Mouse (Mus musculus): ENCODE data around the gene Sntg2.

Sntg2 gene

DNA sequence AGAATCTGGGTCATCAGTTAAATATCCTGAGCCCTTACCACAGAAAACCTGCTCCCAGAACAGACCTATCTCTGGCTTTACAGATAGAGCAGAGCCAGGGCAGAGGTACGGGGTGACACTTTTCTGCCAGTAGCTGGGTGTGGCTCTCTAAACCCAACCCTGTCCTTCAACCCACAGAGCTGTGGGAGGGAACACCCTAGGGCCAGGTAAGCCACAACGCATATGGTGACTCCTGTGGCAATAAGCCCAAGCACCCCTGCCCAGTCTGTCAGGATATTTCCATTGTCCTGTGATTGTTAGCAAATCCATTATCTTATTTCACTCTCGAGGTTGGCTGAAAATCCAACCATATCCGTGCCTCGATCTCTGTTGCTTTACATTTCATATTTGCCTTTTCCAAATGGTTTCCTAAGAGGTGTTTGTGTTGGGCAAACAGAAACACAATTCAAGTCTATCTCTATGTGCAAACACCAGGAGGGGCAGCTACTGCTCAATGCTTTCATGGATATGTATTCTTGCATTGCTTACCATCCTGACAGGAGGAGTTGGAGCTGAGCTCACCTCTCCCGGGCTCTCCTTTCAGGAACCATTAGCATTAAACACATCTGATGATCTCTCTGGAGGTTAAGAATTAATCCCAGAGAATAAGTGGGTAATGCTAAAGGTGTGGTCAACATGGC lies 156.3 kb downstream of the Sntg2 start:
- CTCF ChIA-PET: no interaction called here
- POLR2A ChIA-PET: interaction anchor here in 1 of 4 experiments (0.6 kb wide), 1 partner anchor 367 kb away, joined by 3 read pairs; the partner anchor contains the start of gene Tmem18

DNA sequence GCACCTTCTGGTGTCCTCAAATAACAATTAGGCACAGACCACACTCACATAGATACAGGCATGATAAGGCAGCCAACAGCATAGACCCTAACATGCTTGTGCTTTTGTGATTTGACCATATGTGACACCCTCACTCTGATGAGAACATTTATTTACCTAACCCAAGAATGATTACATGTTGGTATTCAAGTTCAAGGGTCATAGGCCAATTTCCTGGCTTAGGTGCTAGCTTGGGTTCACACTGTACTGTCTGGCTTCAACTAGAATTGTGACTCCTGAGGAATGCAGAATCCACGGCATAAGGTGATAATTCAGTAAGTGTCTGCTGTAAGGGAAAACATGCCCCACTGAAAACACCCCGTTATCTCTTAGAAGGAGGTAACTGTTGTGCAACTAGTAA lies 158.4 kb downstream of the Sntg2 start:
- POLR2A ChIA-PET: no interaction called here

DNA sequence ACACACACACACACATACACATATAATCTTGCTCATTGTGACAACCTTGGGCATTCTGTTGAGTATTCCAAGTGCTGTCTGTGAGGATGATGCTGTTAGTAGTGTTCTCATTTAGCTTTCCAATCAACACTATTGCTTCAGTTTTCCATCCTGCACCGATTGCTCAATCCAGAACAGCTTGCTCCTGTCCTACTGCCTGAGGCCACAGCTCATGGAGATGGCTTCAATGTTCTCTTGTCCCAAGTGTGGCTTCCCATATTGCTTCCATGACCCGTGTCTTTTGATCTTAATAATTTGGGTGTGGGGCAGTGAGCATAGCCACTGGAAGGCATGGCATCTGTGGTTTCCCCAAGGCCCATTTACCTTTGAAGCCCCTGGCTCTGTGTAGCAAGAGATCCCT lies 162.8 kb downstream of the Sntg2 start:
- ChIA-PET POLR2A (no interaction called here), CTCF (no interaction called here)

More for the DNA sequence above, 158.4 kb downstream of the Sntg2 start:
- CTCF ChIA-PET: interaction anchor here in 1 of 4 experiments (0.6 kb wide), 1 partner anchor 15 kb away, joined by 3 read pairs; no protein-coding TSS in a partner anchor

DNA sequence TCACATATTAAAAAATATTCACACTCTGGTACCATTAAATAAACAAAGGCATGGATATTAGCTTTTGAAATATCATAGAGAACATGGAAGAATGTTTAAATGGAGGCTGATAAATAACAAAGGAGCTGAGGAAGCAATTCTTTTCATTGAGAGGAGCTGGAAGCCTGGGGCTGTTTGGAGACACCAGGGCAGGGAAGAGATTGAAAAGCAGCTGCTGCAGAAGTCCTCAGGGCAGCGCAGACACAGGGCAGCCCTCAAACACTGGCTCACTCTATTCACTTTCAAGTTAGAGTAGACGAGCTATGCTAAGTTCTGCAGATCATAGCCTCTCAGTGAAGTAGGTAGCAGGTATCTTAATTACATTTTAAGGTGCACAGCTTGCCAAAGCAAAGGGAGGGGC lies 164.6 kb downstream of the Sntg2 start:
- POLR2A ChIA-PET: no interaction called here
- CTCF ChIA-PET: interaction anchor here in 2 of 4 experiments (0.5 to 0.6 kb wide), 2 partner anchors 160 to 281 kb away, joined by 3 to 5 read pairs; no protein-coding TSS in a partner anchor

DNA sequence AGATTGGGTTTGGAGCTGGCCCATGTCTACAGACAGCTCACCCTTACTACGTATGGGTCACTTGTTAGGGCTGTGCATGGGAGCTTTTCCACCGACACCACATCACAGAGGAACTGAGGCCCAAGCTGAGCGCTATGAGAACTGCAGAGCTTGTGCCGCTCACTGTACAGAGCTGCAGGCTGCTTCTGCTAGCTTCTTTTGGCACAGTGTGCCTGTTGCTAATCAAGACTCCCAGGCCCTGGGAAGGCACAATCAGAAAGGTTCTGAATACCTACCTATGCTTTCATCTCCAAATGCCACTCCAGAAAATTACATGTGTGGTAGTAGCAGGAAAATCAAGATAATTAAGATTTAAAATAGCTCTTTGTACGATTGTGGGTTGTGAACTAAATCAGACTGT lies 165.1 kb downstream of the Sntg2 start:
- ChIA-PET POLR2A (no interaction called here), CTCF (interaction anchor here in 1 of 4 experiments (0.6 kb wide), 1 partner anchor 160 kb away, joined by 3 read pairs; no protein-coding TSS in a partner anchor)

DNA sequence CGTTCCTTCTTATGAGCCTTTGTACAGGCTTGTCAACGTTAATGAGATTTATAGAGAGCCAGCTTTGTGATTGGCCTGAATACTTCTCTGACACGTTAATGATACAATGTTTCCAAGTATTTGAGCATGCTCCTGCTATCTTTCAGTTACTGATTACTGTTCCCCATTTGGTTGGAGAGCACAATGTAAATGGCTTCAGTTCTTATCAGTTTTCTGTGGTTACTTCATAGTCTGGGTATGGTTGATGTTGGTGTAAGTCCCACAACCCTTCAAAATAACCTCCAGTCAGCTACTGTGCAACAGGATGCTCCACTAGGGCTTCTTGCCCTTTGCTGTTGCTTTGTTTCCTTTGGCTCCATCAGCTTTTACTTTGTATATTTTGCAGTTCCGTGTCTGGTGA lies 168.7 kb downstream of the Sntg2 start:
- ChIA-PET POLR2A (interaction anchor here in 1 of 4 experiments (0.6 kb wide), 1 partner anchor 76 kb away, joined by 4 read pairs; no protein-coding TSS in a partner anchor), CTCF (no interaction called here)

DNA sequence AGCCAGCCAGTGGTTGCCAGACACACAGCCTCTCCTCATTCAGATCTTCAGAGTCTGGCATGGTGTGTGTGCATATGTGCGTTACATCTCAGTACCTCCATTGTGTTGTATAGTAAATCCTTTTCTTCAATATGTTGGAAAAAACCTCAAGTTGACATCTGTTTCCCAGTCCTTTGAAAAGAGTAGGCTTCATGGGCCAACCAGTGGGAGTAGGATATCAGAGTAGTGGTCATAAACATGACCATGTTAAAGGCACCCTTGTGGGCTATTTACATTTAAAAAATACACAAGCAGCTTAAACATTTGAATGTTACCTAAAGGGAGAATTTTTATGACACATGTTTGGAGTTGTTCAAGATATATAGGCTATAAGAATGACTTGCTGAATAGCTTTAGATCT lies 170.4 kb downstream of the Sntg2 start:
- CTCF ChIA-PET: interaction anchor here in 1 of 4 experiments (1.3 kb wide), 1 partner anchor 167 kb away, joined by 3 read pairs; no protein-coding TSS in a partner anchor
- POLR2A ChIA-PET: interaction anchor here in 1 of 4 experiments (0.6 kb wide), 1 partner anchor 654 kb away, joined by 3 read pairs; no protein-coding TSS in a partner anchor

DNA sequence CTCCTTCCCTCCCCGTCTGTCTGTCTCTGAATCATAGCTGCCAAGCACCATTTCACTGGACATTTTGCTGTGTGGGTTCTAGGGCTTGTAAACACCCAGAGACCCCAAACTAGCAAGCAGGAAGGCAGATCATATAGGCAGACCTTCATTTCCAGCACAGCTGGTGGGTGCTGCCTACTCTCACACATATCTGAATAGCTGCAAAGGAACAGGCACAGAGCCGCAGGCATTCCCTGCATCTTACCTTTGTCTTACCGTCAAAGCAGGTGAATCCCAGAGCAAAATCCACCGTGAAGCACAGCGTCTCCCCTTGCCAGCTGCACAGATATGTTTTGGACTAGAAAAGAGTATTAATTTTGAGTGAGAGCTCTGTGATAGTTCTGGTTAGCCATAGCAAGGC lies 172.1 kb downstream of the Sntg2 start:
- POLR2A ChIA-PET: no interaction called here
- CTCF ChIA-PET: interaction anchor here in 3 of 4 experiments (0.6 to 1.9 kb wide), 5 partner anchors 12 to 195 kb away, joined by 3 to 13 read pairs (median 4); no protein-coding TSS in a partner anchor

DNA sequence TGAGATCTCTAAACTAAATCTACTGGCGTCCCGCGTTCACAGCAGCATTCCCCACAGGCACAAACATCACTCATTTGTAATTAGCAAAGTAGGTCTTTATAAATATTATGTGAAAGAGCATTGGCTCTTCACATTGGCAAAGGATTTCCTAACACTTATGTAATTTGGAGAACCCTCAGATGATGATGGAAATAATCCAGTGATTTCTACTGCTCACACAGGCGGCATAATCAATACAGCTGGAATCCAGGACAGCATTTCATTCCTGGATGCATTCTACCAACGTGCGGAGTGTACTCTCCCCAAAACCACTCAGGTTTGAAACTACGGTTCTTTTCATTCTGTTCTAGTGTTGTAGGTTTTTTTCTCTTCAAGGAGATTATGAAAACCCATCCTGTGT lies 172.6 kb downstream of the Sntg2 start:
- ChIA-PET POLR2A (no interaction called here), CTCF (interaction anchor here (0.9 to 1.9 kb wide), 6 partner anchors 12 to 169 kb away, joined by 3 to 13 read pairs (median 4); no protein-coding TSS in a partner anchor)

DNA sequence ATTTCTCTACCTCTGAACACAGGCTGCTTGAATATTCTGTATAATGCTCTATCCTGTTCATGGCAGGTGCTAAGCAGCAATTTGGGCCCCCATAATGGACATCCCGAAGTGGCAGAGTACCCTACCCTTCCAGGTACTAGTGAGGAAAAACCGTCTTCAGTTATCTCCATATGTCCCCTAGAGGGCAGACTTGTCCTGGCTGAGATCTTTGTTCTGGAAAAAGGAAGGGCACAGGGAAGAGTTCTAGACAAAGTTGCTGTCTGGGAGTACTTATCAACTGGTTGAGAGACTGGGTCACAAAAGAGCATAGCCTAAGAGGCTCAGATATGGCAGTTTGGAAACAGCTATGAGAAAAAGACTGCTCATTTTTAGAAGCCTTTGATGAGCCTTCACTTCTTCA lies 173.4 kb downstream of the Sntg2 start:
- ChIA-PET POLR2A (no interaction called here), CTCF (interaction anchor here (0.5 to 1.9 kb wide), 7 partner anchors 13 to 174 kb away, joined by 3 to 13 read pairs (median 5); no protein-coding TSS in a partner anchor)

DNA sequence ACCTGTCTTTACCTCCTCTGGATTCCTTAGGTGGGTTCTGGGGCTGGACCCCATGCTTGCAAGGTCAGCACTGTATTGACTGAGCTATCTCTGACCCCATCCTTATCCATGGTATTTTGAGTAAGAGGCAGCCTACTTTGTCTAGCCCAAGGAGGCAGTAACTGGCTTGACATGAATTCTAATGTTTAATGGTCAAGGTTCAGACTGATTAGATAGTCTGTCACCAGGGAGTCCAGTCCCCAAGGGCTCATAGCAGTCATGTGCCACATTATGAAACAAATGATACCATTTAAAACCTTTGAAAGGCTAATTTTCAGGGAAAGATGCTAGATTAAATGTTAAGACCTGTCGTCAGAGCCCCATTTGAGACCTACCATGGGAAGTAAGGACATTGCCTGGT lies 174.9 kb downstream of the Sntg2 start:
- POLR2A ChIA-PET: no interaction called here

DNA sequence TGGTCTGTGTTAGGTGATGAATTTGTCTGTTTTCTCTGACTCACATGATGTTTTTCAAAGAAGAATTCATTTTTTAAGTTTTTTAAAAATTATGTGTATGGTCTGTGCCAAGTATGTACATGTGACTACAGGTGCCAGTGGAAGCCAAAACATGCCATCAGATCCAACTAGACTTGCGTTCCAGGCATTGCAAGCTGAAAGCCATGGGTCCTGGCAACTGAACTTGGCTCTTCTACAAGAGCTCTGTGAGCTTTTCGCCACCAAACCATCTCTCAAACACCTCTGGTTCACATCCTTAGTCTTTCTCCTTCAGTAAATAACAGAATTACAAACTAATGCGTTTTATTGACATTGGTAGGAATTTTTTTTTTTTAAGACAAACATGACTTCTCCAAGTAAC lies 191.5 kb downstream of the Sntg2 start:
- ChIA-PET POLR2A (interaction anchor here in 1 of 4 experiments (1.1 kb wide), 1 partner anchor 403 kb away, joined by 3 read pairs; the partner anchor contains the start of gene Tmem18), CTCF (no interaction called here)

More for the DNA sequence above, 174.9 kb downstream of the Sntg2 start:
- CTCF ChIA-PET: interaction anchor here in 1 of 4 experiments (0.6 kb wide), 1 partner anchor 8 kb away, joined by 3 read pairs; no protein-coding TSS in a partner anchor

DNA sequence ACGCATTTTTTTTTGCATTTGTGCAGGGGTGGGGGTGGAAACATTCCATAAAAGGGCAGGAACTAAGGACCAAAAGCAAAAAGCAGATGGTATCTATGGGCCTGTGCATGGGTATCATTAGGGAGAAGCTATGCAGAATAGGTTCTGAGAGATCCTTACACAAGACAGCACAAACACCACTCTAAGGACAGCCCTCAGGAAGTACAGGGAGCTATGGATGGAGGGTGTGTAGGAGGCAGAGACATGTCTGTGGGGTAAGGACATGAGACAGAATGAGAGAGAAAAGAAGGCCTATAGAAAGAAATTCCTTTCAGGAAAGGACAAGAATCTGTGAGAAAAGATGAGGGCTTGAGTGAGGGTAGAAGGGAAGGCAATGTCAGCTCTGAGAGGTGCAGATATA lies 193.6 kb downstream of the Sntg2 start:
- ChIA-PET CTCF (no interaction called here), POLR2A (interaction anchor here in 1 of 4 experiments (0.7 kb wide), 1 partner anchor 980 kb away, joined by 3 read pairs; no protein-coding TSS in a partner anchor)

DNA sequence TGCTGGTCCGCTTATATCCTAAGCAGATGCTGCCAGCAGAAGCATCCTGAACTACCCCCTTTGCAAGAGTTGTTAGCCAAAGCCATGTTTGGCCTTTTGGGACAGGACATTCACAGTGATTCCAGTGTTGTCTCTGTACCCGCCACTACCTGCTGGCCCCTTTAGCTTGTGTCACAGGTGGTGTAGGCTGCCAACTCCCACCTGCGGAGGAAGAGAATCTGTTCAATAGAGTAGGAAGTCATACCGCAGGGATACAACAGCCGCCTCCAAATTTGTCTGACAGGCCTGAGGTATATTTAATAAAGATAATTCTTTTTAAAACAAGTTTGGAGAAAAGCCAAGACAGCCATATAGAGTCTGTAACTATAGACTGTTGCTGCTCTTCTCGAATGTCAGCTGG lies 195.2 kb downstream of the Sntg2 start:
- ChIA-PET CTCF (no interaction called here), POLR2A (no interaction called here)

DNA sequence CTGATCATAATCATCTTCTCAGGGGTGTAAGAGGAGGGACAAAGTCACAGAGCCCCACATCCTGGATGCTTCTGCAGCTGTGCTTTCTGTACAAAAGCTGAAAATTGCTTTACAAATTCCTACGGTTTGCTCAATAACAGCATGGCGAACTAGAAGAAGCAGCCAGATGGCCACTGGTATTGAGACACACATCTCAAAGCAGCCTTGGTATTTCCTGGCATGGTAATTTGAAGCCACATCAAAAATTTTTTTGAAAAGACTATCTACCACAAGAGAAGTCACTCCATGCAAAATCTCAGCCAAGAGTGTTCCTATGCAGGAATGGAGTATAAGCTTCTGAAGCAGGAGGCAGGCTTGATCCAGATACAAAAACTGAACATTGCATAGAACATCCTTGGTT lies 195.6 kb downstream of the Sntg2 start:
- POLR2A ChIA-PET: interaction anchor here in 1 of 4 experiments (0.7 kb wide), 1 partner anchor 898 kb away, joined by 5 read pairs; no protein-coding TSS in a partner anchor
- CTCF ChIA-PET: no interaction called here

DNA sequence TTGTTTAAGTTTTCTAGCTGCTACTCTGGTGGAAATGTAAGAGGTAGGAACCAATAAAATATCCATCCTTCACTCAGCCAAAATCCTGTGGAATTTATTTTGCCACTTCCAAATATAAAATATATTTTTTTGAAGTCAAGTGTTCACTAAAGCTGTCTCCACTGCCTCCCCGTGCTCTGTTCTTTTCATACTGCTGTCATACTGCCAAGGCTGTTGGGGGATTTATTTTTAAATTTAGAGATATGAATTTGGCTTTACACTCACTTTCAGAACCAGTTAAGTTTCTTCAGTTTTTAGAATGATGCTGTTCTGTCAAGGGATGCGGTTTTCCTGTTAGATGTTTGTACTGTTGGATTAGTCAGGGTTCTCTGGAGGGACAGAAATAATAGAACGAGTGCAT lies 204.7 kb downstream of the Sntg2 start:
- POLR2A ChIA-PET: no interaction called here
- CTCF ChIA-PET: no interaction called here

DNA sequence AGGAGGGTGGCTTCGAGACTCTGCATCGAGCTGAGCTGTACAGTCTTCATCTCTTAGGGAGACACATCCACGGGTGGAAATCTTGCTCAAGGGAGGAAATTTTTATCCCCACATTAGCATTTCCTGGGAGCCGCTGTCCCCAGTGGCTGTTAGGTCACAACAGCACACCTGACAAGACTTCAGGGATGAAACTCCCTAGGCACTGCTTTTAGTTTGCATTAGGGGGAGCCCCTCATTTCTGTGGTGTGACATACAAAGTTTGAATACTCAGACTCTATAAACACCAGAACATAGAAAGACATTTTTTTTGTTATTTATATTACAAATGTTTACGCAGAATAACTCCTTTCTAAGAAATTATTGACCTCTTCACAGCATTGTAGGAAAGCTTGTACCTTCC lies 208.6 kb downstream of the Sntg2 start:
- ChIA-PET POLR2A (no interaction called here), CTCF (no interaction called here)

DNA sequence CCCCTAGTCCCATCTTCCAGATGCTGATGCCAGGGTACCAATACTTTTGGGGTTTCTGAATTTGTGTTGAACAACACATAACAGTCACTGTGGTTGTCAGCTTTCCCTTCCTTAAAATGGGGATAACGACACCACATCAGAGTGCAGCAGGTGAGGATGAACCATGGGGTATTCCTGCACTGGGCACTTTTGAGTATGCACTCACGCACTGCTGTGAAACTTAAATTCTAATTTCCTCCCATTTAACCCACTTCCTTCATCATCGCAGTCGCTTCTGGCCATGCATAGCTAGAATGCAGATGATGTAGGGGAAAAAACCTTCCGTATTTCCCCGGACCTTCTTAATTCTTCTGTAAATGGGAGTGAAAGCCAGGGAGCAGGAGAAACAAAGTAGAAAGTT lies 209.2 kb downstream of the Sntg2 start:
- CTCF ChIA-PET: no interaction called here
- POLR2A ChIA-PET: no interaction called here

DNA sequence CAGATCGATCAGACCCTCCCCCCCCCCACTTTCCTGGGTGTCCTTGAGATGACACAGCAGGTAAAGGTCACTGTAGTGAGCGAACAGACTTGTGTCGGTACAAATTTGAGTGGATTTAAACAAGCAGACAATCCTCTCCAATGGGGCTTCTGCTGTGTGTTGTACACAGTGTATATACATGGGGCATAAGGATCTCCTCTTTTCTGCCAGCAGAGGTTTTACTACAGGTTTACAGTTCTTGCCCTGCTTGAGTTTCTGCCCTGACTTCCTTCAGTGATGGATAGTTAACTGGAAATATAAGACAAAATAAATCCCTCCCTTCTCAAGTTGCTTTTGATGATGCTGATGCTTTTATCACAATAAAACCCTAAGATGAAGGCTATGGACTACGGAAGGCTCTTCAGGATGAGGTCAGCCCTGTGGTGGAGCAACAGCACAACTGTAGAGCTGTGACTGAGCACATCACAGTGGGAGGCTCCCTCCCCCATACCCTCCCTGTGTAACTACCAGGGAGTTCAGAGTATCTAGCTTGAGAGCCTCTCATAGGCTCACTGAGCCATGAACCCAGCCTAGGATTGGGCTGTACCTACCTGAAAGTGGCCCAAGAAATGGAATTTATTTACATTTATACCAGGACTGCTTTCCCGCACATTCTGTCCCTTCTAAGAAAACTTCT lies 211.3 kb downstream of the Sntg2 start:
- ChIA-PET CTCF (no interaction called here), POLR2A (no interaction called here)

DNA sequence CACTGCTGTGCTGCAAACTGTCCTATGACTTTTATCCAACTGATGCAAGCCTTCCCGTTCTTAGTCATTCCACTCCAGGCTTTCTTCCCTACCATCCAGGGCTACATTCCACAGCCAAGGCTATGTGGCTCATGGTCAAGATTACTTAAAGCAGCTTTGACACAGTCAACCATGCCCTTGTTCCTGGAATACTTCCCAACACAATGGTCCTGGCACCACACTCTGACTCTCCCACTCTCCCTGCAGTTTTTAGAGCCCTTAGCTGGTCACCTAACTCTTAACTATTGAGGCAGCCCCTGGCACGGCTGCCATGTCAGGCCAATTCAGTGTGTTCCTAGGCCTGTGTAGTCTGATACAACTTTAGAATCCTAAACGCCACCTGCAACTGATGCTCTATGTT lies 212.7 kb downstream of the Sntg2 start:
- POLR2A ChIA-PET: no interaction called here

DNA sequence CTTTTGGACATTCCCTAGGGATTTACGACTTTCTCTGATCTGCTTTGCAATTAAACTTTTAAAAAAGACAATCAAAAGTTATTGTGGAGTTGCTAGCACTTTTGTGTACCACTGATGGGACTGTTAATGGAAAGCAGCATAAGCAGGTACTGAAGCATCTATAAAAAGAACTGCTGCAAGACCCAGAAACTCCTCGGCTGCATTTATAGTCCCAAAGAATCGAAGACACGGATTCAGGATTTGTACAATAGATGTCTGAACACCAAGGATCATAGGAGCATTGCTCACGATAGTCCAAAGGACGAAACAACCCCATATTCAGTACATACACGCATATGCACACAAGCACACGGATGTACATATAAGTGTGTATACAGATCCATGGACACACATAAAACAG lies 213.4 kb downstream of the Sntg2 start:
- ChIA-PET CTCF (no interaction called here), POLR2A (no interaction called here)

More for the DNA sequence above, 212.7 kb downstream of the Sntg2 start:
- CTCF ChIA-PET: no interaction called here
